Mouse (Mus musculus): ENCODE data around the gene Ostf1. TPM values are rescaled to one million over a fixed set of nuclear protein-coding genes. Genes with fewer than 3 reads are reported as not detected.

Gene Ostf1
- polyA plus RNA-seq, 3 experiments from 2014 or later, result 87.5 to 260 (median 96.7) TPM

DNA sequence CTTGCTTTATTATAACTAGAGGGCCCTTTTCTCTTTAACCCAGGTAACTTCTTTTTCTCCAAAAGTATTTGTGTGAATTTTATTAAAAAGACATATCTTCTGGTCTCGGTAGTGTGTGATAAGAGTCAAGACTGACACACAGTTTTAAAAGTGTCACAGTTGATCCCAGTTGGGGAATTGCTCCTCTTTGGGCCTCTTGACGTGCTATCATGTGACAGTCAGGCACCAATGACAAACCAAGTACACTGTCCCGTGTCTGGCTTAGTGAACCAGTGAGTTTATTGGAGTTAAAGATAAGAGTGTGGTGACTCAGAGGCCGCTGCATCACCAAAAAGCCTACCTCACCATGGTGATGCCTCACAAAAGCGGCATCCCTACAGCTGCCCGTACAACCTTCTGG, 12.5 kb upstream of the Ostf1 start:
- ATAC-seq, result no peak

GRCm38 (mm10) chr19:18643411-18643810, 11.8 kb upstream of the Ostf1 start:
- ATAC-seq, result no peak

DNA sequence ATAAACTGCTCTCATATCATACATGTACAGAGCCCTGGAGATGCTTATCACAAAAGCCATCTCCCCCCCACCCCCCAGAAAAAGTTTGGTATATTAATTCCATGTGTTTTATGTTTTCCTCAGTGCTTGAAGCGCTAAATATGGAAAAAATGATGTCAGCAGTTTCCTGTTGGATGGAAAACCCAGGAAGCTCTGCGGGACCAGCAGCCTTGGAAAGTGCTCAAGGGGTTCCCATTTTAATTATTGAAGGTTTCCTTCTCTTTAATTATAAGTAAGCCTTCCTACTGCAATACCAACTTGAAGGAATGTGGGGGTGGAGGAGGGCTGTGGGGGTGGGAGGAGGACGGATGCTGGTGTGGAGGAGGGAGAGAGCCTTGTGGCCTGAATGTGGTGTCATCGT, 9.4 kb upstream of the Ostf1 start:
- no peak for ATAC-seq

- peak; percentile 60 for ATAC-seq
Observed at GRCm38 (mm10) chr19:18639552-18639951, 7.9 kb upstream of the Ostf1 start.

DNA sequence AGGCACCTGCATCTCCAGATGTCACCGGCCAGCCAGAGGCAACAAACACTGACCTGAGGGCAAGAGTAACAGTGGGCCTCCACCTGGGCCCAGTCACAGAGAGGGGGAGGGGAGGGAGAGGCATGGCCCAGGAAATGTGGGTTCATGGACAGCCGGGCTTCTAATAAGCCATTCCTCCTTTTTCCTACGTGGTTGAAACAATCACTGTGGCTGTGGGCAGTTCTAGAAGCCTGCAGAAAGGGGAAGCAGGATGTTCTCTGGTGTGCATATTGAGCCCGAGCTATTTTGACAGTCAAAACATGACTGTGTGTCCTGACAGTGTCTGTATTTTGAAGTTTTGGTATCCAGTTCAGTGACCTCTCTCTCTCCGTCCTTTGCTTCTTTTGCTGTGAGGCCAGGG, 7.3 kb upstream of the Ostf1 start:
- no peak for ATAC-seq

DNA sequence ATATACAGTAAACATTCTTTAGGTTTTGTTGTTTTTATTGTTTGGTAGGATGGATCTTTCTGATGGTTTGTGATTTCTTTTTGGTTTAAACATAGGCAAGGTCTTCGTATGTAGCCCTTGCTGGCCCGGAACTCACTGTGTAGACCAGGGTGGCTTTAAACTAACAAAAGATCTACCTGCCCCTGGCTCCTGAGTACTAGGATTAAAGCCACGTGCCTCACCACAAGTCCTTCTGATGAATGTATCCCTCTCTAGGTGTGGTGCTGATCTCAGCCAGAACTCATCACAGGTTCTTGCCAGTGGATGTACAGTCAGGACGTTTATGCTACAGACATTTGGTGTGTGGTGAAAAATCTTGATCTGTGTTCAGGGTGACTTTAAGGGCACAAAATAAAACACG, 6.3 kb upstream of the Ostf1 start:
- no peak for ATAC-seq

GRCm38 (mm10) chr19:18632231-18633185, 885 bp upstream of the Ostf1 start:
- no peak for ATAC-seq

- ATAC-seq, result peak; percentile 40
Observed at GRCm38 (mm10) chr19:18631161-18631643, 421 bp downstream of the Ostf1 start.

GRCm38 (mm10) chr19:18630221-18631119, 1.2 kb downstream of the Ostf1 start:
- no peak for ATAC-seq

DNA sequence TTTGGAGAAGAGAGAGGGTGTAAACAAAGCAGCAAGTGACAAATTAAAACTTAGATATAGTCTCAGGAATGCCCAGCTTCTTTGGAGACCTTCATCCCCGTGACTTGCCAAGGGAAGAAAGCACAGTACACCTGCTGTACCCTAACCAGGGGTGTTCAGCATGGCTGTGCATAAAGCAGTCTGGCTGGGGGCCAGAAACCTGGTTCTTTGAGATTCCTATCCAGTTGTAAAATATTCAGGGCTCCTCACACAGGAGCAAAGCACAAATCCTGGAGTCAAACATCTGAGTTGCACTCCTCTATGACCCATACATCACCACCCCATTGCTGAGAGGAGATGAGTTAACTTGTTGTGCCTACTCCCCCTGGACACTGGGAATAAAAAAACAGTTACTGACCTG, 2.0 kb downstream of the Ostf1 start:
- no peak for ATAC-seq

- ATAC-seq, result no peak
Observed at GRCm38 (mm10) chr19:18623894-18624293, 7.7 kb downstream of the Ostf1 start.

DNA sequence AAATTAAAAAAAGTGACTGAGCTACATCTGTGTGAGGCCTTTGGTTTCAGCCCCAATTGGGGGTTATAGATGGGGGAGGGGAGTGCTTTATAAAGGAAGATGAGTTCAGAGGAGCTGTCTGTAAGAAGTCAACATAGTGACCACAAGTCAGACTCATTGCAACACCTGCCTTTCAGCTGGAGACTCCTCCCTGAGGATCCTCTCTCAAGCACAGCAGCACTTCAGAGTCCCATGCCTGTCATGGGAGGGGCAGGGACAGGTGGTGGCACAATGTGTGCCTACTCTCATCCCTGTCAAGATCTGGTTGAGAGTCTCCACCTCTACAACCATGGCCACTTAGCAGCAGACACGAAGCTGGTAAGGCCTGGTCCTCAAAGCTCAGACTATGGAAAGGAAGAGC, 11.9 kb downstream of the Ostf1 start:
- ATAC-seq, result peak; percentile 27

- peak; percentile 86 for ATAC-seq
Observed at GRCm38 (mm10) chr19:18619060-18619459, 12.6 kb downstream of the Ostf1 start.

- no peak for ATAC-seq
Observed at GRCm38 (mm10) chr19:18617504-18617903, 14.1 kb downstream of the Ostf1 start.

DNA sequence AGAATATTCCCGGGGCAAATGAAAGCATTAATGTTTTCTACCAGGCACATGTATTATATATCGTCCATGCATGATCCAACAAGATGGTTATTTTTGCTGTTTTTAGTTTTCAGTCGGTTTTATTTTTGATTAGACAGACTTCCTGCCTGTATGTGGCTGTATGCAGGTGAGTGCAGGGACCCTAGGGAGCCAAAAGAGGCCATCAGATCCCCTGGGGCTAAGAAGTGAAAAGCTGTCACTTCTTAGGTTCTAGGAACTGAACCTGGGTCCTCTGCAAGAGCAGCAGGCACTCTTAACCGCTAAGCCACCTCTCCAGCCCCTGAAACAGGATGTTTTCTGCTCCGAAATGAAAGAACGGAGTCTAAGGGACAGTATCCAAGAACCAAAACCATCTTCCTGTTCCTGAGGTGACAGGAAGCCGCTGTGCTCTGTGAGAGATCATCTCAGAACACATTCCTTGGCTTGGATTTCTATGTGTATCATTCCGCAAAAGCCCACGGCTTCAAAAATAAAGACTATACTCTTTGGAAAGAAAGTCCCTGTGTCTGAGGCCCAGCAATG, 15.9 kb downstream of the Ostf1 start:
- no peak for ATAC-seq

GRCm38 (mm10) chr19:18614337-18614736, 17.3 kb downstream of the Ostf1 start:
- no peak for ATAC-seq

DNA sequence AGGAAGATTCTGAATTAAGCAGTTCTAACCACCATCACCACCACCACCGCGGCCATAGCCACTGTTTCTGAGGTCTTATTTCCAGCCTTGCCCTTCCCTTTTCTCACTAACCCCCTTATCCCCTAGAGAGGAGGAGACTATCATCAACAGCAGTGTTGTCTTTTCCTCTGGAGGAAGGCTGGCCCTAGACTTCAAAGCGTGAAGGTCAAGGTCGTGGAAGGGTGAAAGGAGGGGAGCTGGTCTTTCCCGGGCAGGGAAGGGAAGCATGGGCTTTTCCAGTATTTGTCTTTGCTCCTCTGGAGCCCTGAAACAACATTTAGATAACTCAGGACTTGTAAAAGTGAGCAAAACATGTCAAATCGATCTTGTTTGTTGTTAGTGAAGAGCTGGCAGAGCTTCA, 22.6 kb downstream of the Ostf1 start:
- no peak for ATAC-seq

GRCm38 (mm10) chr19:18607907-18608306, 23.7 kb downstream of the Ostf1 start:
- peak; percentile 58 for ATAC-seq

- peak; percentile 9 for ATAC-seq
Observed at GRCm38 (mm10) chr19:18603011-18603410, 28.6 kb downstream of the Ostf1 start.

DNA sequence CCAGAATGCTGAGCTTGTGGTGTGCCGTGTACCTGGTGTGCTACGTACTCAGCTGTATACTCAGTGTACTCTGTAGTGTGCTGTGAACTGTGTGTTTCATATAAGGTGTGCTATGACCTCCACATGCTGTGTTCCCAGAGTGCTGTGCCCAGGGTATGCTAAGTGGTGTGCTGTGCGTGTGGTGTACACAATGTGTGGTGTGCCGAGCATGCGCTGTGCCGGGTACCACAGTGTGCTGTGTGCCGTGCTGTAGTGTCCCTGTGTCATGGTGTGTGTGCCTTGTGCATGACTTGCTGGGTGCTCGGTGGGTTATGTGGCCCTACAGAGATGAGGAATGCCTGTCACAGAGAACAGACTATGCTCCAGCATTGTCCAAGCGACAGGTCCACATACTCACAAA, 31.0 kb downstream of the Ostf1 start:
- no peak for ATAC-seq

DNA sequence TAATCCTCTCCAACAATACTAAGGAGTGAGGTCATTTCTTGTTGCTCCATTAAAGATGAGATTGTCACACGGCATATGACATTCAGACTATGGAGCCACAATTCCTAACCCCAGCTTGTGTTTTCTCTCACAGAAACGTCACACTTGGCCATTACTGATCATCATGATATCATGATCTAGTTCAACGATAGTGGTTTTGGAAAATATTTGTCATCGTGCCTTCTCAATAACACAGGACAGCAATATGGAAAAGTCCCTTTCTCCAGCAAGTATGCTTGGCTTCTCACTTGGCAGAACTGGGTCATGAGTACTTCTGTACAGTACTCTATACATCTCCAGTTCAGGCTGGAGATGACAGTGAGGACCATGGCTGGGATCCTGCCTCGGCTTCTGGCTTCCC, 32.0 kb downstream of the Ostf1 start:
- ATAC-seq, result peak; percentile 49

DNA sequence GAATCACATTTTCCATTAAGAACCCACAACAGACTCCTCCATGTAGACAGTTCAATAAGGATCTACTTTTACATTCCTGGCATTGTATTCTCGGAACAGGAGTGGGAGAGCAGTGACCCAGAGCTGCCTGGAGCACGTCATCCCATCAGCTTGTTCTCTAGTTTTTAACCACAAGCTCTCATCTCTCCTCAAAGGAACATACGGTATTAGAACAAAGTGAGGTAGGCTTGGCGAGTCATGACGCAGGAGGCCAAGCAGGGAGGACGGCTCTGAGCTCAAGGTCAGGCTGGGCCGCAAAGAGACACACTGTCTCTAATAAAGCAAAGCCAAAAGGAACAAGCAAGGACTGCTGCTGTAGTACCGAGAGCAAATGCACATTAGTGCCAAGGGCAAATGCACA, 32.6 kb downstream of the Ostf1 start:
- peak; percentile 45 for ATAC-seq
